Mouse (Mus musculus): ENCODE results near the gene Olfr1426.

GRCm38 (mm10) chr19:12123103-12123502 lies 31.3 kb upstream of the Olfr1426 start, which contains the start of gene Olfr76:
- TF ChIP-seq CTCF (IDR thresholded peaks at IDR 0.05) = no peak
- TF ChIP-seq EP300 (IDR thresholded peaks at IDR 0.05; ENCODE audit: insufficient read depth, low read depth, low read length) = no peak
